Mouse (Mus musculus) CH12.LX (cell line): ENCODE measurements around the gene Mdfi. TPM values are rescaled to one million over a fixed set of nuclear protein-coding genes. Genes with fewer than 3 reads are reported as not detected.

Experiments
- DNase-seq: peaks from one replicate; pipeline ENCODE4 v3.0.0-alpha.2; 2013; ENCODE audit errors: extremely low read depth
- H3K27ac ChIP-seq: 2 replicates; pipeline ENCODE4 v1.5.1; 2012; ENCODE audit warnings: low read depth, mild to moderate bottlenecking, control low read depth, moderate library complexity; ENCODE audit not compliant: insufficient read depth
- H3K27me3 ChIP-seq: replicated peaks from 2 replicates; pipeline ENCODE3; 2012; ENCODE audit warnings: inconsistent platforms
- H3K36me3 ChIP-seq, 2 experiments: replicated peaks in 1 of 2; 2 replicates each; pipeline versions ENCODE3 to v1.6.1; 2012; ENCODE audit warnings: inconsistent platforms in 1 of 2, low read length in 1 of 2, mild to moderate bottlenecking in 1 of 2, mixed read lengths in 1 of 2, moderate library complexity in 1 of 2; ENCODE audit not compliant: control insufficient read depth in 1 of 2, insufficient read depth in 1 of 2
- H3K4me1 ChIP-seq, 2 experiments: 2 replicates each; pipeline ENCODE4 v1.6.1; 2012; ENCODE audit warnings: inconsistent platforms in 1 of 2, moderate library complexity in 1 of 2; ENCODE audit not compliant: insufficient read depth in 2 of 2, control insufficient read depth in 1 of 2
- H3K4me2 ChIP-seq: 2 replicates; pipeline ENCODE4 v1.6.1; 2012; ENCODE audit warnings: low read depth, mild to moderate bottlenecking, control low read depth; ENCODE audit not compliant: poor library complexity, insufficient read depth, severe bottlenecking
- H3K4me3 ChIP-seq, 3 experiments: fragments of 150-350 bp in 1 of 3; sonication (generic) in 1 of 3; replicated peaks in 1 of 3; 2 replicates each; pipeline versions ENCODE3 to v1.5.1; 2011 to 2012; ENCODE audit warnings: low read depth in 2 of 3, low read length in 2 of 3, mild to moderate bottlenecking in 2 of 3, moderate library complexity in 2 of 3, control low read depth in 1 of 3, improper control_type of control experiment in 1 of 3, inconsistent platforms in 1 of 3, mixed read lengths in 1 of 3; ENCODE audit not compliant: poor library complexity in 1 of 3
- H3K79me2 ChIP-seq: replicated peaks from 2 replicates; pipeline ENCODE4 v1.6.1; 2012; ENCODE audit warnings: mild to moderate bottlenecking, moderate library complexity; ENCODE audit not compliant: control insufficient read depth, poor library complexity, insufficient read depth, severe bottlenecking; ENCODE audit errors: extremely low read depth
- H3K9ac ChIP-seq: 2 replicates; pipeline ENCODE4 v1.6.1; 2012; ENCODE audit warnings: low read depth, mild to moderate bottlenecking, control low read depth, moderate library complexity; ENCODE audit not compliant: insufficient read depth
- H3K9me3 ChIP-seq: replicated peaks from 2 replicates; pipeline ENCODE3; 2012; ENCODE audit warnings: low read length, inconsistent platforms, mixed read lengths
- CHD1 ChIP-seq: IDR thresholded peaks from 2 replicates; pipeline ENCODE4 v1.6.1; 2012; ENCODE audit warnings: low read depth, low read length, improper control_type of control experiment, inconsistent platforms
- CHD2 ChIP-seq: IDR thresholded peaks from 2 replicates; pipeline ENCODE4 v1.6.1; 2011; ENCODE audit warnings: low read length, improper control_type of control experiment
- CTCF ChIP-seq, 2 experiments: IDR thresholded peaks in 1 of 2; conservative IDR thresholded peaks in 1 of 2; 2 replicates each; pipeline ENCODE4 v1.5.1; 2011 to 2012; ENCODE audit warnings: low read depth in 2 of 2, low read length in 2 of 2, improper control_type of control experiment in 1 of 2, inconsistent platforms in 1 of 2, mild to moderate bottlenecking in 1 of 2, moderate library complexity in 1 of 2
- ELF1 ChIP-seq: IDR thresholded peaks from 2 replicates; pipeline ENCODE4 v1.6.1; 2014; ENCODE audit warnings: low read depth, mild to moderate bottlenecking, inconsistent platforms, low read length, improper control_type of control experiment
- EP300 ChIP-seq: IDR thresholded peaks from 2 replicates; pipeline ENCODE4 v1.6.1; 2011; ENCODE audit warnings: low read length, improper control_type of control experiment
- ETS1 ChIP-seq: conservative IDR thresholded peaks from 2 replicates; pipeline ENCODE4 v1.6.1; 2012; ENCODE audit warnings: low read depth, mild to moderate bottlenecking, inconsistent platforms, low read length, improper control_type of control experiment, moderate library complexity
- GABPA ChIP-seq: IDR thresholded peaks from 2 replicates; pipeline ENCODE4 v1.6.1; 2012; ENCODE audit warnings: low read depth, low read length, improper control_type of control experiment, inconsistent platforms; ENCODE audit not compliant: insufficient replicate concordance
- IRF4 ChIP-seq: IDR thresholded peaks from 2 replicates; pipeline ENCODE4 v1.6.1; 2014; ENCODE audit warnings: low read depth, mild to moderate bottlenecking, inconsistent platforms, low read length, improper control_type of control experiment
- PAX5 ChIP-seq: IDR thresholded peaks from 2 replicates; pipeline ENCODE4 v1.6.1; 2012; ENCODE audit warnings: low read length, inconsistent platforms, mixed read lengths
- POLR2AphosphoS2 ChIP-seq: IDR thresholded peaks from 2 replicates; pipeline ENCODE4 v1.6.1; 2011; ENCODE audit warnings: low read depth, low read length, improper control_type of control experiment
- RAD21 ChIP-seq: IDR thresholded peaks from 2 replicates; pipeline ENCODE4 v1.6.1; 2011; ENCODE audit warnings: low read depth, mild to moderate bottlenecking, low read length, improper control_type of control experiment, moderate library complexity
- RCOR1 ChIP-seq: conservative IDR thresholded peaks from 2 replicates; pipeline ENCODE4 v1.6.1; 2012; ENCODE audit warnings: low read depth, mild to moderate bottlenecking, inconsistent platforms, low read length, improper control_type of control experiment
- SIN3A ChIP-seq: IDR thresholded peaks from 2 replicates; pipeline ENCODE4 v1.6.1; 2012; ENCODE audit warnings: low read length, improper control_type of control experiment, inconsistent platforms
- SMC3 ChIP-seq: IDR thresholded peaks from 2 replicates; pipeline ENCODE4 v1.6.1; 2011; ENCODE audit warnings: low read depth, low read length, improper control_type of control experiment
- UBTF ChIP-seq: IDR thresholded peaks from 2 replicates; pipeline ENCODE4 v1.6.1; 2012; ENCODE audit warnings: low read depth, mild to moderate bottlenecking, inconsistent platforms, low read length, improper control_type of control experiment, moderate library complexity
- USF1 ChIP-seq: IDR thresholded peaks from 2 replicates; pipeline ENCODE4 v1.6.1; 2014; ENCODE audit warnings: low read depth, mild to moderate bottlenecking, inconsistent platforms, low read length, improper control_type of control experiment
- ZKSCAN1 ChIP-seq: IDR thresholded peaks from 2 replicates; pipeline ENCODE4 v1.6.1; 2012; ENCODE audit warnings: low read depth, inconsistent platforms, low read length, improper control_type of control experiment, borderline replicate concordance
- ZMIZ1 ChIP-seq: IDR thresholded peaks from 2 replicates; pipeline ENCODE4 v1.6.1; 2012; ENCODE audit warnings: low read depth, mild to moderate bottlenecking, inconsistent platforms, low read length, improper control_type of control experiment
- dilution Hi-C: fragments of 300-500 bp; cut with MboI; formaldehyde crosslinking; loops from 2 replicates; pipeline ENCODE4 v1.14.3; 2020; ENCODE audit warnings: low sequenced_read_pairs; ENCODE audit not compliant: extremely low pct_unique_long_range_greater_than_20kb, extremely low pct_ligation_motif_present
- in situ Hi-C: fragments of 300-500 bp; cut with MboI; formaldehyde crosslinking; loops from 3 replicates; pipeline ENCODE4 v1.14.3; 2019; ENCODE audit warnings: low sequenced_read_pairs, low pct_ligation_motif_present, low pct_unique_long_range_greater_than_20kb, mixed read lengths
- polyA plus RNA-seq: library from polyadenylated mRNA; unstranded; fragments of >175 nt; gene quantifications from 2 replicates; pipeline ENCODE4 v1.2.1, GENCODE M21; 2012; ENCODE audit warnings: low read depth; ENCODE audit not compliant: insufficient read length
- total RNA-seq, 2 experiments: library from RNA; depleted of rRNA; stranded (reverse); fragments of 300-350 nt in 1 of 2; fragments of >200 nt in 1 of 2; gene quantifications; 2 replicates each; pipeline ENCODE4 v1.2.3; 2012 to 2014

The Mdfi gene
- total and polyA plus RNA-seq, 3 experiments, result 0.30 to 0.35 TPM; not detected in 1

- TF ChIP-seq RAD21 (no peak), ELF1 (no peak), USF1 (no peak), SMC3 (no peak), ZMIZ1 (no peak), CHD1 (no peak), GABPA (no peak), CHD2 (no peak), IRF4 (no peak), ETS1 (no peak), PAX5 (no peak), RCOR1 (no peak), POLR2AphosphoS2 (no peak), EP300 (no peak), ZKSCAN1 (no peak)
- Histone ChIP-seq H3K4me3 (no peak overlapping the region), H3K9me3 (no peaks in the 10 kb centered on the region), H3K79me2 (no peaks in the 10 kb centered on the region), H3K9ac (no peak overlapping the region), H3K27me3 (peaks cover 7% of the 10 kb centered on the region), H3K4me1 (peaks cover 2 to 8% of the 10 kb centered on the region in 2 experiments; a peak in 1 of 4 replicates), H3K4me2 (no peak overlapping the region), H3K27ac (no peak overlapping the region), H3K36me3 (no peaks in the 10 kb centered on the region)
- no peak for DNase-seq
- dilution Hi-C loops (no loop called here), in situ Hi-C loops (no loop called here)
Measured at GRCm38 (mm10) chr17:47821339-47821738, 13.2 kb downstream of the Mdfi start.

- H3K4me1 ChIP-seq, result peaks cover 4 to 8% of the 10 kb centered on the region in 2 experiments; a peak in 3 of 4 replicates
- dilution Hi-C loops (no loop called here), in situ Hi-C loops (no loop called here)
- no peak overlapping the region for H3K4me3 ChIP-seq
- no peaks in the 10 kb centered on the region for H3K36me3 ChIP-seq
- H3K79me2 ChIP-seq, result no peaks in the 10 kb centered on the region
- TF ChIP-seq ELF1 (no peak), ZKSCAN1 (no peak), GABPA (no peak), SMC3 (no peak), PAX5 (no peak), SIN3A (no peak), CTCF (conservative IDR thresholded peaks at IDR 0.05 in 1 of 2, IDR thresholded peaks at IDR 0.05 in 1 of 2; ENCODE audit: low read depth in 2 of 2, low read length in 2 of 2) (no peak), UBTF (no peak), CHD1 (no peak), IRF4 (no peak)
- DNase-seq, result no peak
- H3K4me2 ChIP-seq, result no peak overlapping the region
- no peak overlapping the region for H3K27ac ChIP-seq
- no peak overlapping the region for H3K9ac ChIP-seq
- H3K27me3 ChIP-seq, result peaks cover 3% of the 10 kb centered on the region
- no peaks in the 10 kb centered on the region for H3K9me3 ChIP-seq
Measured at GRCm38 (mm10) chr17:47818038-47818725, 16.3 kb downstream of the Mdfi start.
